Mouse (Mus musculus): ENCODE results near the gene Srsf3.
"Not testable (repeated sequence)": the region's sequence is repeated elsewhere in the genome, so short reads cannot be mapped to it uniquely, and the experiment has no call there.

Srsf3 gene

GRCm38 (mm10) chr17:29062119-29063035 is 29.9 kb downstream of the Srsf3 start:
- CTCF ChIA-PET = interaction anchor here (0.6 kb wide), 1 partner anchor 16 kb away, joined by 6 read pairs; no protein-coding TSS in a partner anchor

DNA sequence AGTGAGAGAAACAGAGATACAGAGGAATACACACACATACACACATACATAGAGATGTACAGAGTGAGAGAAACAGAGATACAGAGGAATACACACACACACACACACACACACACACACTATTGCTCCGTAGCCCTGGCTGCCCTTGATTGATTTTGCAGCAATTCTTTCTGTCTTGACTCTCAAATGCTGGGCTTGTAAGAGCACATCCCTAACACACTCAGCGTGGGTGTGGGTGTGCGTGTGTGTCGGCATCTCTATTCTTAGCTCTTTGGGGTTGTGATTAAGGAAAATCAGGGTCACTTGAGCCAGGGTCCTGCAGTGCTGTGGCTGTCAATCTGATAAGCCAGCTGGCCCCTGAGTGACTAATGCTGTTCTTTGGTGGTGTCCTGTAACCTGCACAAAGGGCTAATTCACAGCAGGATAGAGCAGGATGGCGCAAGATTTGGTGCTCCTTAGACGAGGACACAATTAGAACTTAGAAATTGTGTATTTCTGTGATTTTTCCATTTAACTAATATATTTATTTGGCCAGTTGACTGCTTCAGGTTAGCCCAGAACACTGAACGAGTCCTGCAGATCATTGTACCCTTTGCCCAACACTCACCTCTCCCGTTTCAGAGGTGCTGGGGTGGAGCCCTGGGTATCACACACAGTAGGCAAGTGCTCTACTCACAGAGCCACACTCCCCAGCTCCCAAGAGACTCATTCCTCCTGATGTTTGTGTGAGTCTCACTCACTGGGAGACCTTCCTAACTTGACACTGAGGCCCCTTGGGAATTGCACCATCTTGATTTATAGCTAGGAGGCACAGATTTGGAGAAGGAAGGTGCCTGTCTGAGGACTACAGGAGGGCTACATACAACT is 30.9 kb downstream of the Srsf3 start:
- CTCF ChIA-PET = no interaction called here

- CTCF ChIA-PET = no interaction called here
These were observed 31.5 kb downstream of the Srsf3 start for GRCm38 (mm10) chr17:29063988-29064285.

DNA sequence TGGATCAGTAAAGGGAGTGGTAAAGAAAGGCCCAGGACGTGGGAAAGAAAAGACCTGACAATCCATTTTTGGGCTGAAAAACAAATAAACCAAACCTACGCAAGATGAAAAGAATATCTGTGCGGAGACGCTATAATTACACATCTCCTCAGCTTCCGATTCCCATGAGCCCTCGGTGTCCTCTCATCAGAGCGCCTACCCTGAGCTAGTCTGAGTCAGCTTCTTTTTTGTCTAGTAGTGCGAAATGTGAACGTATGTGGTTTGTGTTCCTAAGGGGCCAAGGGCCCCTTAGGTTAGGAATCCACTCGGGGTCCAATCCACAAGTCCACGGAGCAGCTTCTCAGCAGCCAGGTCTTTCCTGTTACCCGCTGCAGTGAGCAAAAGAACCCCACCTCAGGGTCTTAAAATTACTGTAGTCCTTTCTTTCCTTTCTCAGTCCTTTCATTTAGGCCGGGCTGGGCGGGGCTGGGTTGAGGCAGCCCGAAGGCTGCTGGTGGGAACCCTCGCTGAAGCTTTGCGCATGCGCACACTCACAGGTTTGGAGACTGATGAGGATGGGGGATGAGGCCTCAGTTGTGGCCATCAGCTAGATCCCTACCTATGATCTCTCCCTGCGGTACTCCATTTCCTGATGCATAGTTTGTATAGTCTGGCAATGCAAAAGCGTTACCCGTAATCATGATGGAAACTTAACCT is 33.0 kb downstream of the Srsf3 start:
- CTCF ChIA-PET = interaction anchor here (0.7 to 0.8 kb wide), 2 partner anchors 16 to 17 kb away, joined by 3 to 4 read pairs; no protein-coding TSS in a partner anchor

- CTCF ChIA-PET = interaction anchor here (0.7 kb wide), 1 partner anchor 16 kb away, joined by 4 read pairs; no protein-coding TSS in a partner anchor
These were observed 33.5 kb downstream of the Srsf3 start for GRCm38 (mm10) chr17:29065971-29066370.

- CTCF ChIA-PET = not testable (repeated sequence)
These were observed 35.0 kb downstream of the Srsf3 start for GRCm38 (mm10) chr17:29067416-29067815.

- CTCF ChIA-PET = no interaction called here
These were observed 35.4 kb downstream of the Srsf3 start for GRCm38 (mm10) chr17:29067847-29068246.

DNA sequence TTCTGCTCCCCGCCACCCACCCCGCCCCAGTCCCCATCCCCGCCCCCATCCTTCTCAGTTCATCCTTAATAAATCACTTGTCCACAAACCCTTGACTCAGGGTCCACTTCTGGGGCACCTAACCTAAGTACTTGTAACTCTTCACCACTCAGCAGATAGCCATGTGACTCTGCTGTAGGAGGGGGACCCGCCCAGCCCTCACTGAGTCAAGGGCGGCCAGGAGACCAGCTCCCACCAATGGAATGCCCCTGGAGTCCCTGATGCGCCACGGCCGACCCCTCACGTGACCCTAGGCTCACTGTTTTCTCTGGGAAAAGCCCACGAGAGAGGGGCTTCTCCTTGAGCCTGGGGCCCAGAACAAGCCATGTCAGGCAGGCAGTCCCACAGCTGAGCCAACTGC is 36.6 kb downstream of the Srsf3 start:
- CTCF ChIA-PET = no interaction called here

DNA sequence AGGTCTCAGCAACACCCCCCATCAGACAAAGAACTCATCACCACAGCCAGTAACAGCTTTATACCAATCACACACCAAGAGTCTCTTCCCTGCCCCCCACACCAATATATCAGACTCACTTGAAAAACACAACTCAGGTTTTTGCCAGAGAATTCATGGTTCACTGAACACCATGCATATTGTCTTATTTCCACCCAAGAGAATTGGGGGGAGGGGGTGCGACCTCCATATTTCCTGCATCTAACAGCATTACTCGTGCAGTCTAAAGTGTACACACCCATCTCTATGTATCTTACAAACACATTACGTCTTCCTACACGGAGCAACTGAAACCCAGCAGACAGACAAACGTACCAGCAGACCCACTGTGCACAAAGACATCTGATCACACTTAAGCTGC is 39.4 kb downstream of the Srsf3 start:
- CTCF ChIA-PET = interaction anchor here (0.7 to 1.2 kb wide), 2 partner anchors 80 to 100 kb away, joined by 3 read pairs; no protein-coding TSS in a partner anchor

DNA sequence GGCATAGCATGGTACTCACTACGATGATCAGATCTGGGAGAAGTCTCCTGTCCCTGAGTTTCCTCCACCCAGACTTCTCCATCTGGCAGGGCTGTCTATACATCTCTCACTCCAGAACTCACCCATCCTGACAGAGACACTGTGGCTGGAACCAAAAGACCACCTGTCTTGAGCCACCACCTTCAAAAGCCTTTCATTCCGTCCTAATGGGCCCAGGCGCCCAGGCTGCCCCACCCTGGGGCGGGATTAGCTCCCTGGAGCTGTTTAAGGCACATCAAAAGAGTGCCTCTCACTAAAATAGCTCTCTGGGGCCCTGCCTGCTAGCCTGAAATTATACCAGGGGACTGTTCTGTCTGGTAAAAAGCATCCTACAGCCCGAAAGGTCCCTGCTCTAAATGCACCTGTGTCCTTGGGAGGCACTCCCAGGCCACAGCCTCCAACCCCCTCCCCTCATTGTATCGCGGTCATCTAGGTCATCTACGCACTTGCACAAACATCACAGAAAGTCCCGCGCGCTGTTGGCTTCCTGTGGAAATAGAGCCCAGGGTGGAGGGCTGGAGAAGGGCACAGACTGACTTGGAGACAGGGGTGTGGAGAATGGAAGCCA is 40.4 kb downstream of the Srsf3 start:
- CTCF ChIA-PET = interaction anchor here (1.2 kb wide), 1 partner anchor 99 kb away, joined by 3 read pairs; no protein-coding TSS in a partner anchor

- CTCF ChIA-PET = no interaction called here
These were observed 40.9 kb downstream of the Srsf3 start for GRCm38 (mm10) chr17:29073313-29073712.

DNA sequence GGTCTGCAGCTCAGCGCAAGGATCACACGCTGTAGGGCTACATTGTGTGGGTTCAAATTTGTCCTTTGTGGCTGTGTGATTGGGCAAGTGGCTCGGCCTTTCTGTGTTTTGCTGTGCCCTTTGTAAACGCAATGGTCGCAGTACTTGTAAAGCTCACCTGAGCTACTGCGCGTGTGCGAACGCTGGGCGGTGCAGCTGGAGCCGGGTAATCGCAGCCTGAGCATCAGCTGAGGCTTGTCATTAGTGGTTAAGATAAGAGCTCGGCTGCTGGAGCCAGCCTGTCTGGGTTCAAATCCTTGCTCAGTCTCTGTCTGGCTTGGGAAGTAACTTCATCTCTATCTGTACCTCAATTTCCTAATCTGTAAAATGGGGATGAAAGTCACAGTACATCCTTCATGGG is 41.7 kb downstream of the Srsf3 start:
- CTCF ChIA-PET = interaction anchor here (0.6 to 0.7 kb wide), 2 partner anchors 97 to 164 kb away, joined by 4 read pairs; no protein-coding TSS in a partner anchor

- CTCF ChIA-PET = no interaction called here
These were observed 43.8 kb downstream of the Srsf3 start for GRCm38 (mm10) chr17:29076235-29076634.

GRCm38 (mm10) chr17:29077786-29078509 is 45.5 kb downstream of the Srsf3 start:
- CTCF ChIA-PET = interaction anchor here (0.7 to 1.2 kb wide), 2 partner anchors 16 to 472 kb away, joined by 3 to 4 read pairs; no protein-coding TSS in a partner anchor

- CTCF ChIA-PET = interaction anchor here (0.7 to 1.2 kb wide), 2 partner anchors 15 to 471 kb away, joined by 3 to 4 read pairs; no protein-coding TSS in a partner anchor
These were observed 46.3 kb downstream of the Srsf3 start for GRCm38 (mm10) chr17:29078519-29079383.

- CTCF ChIA-PET = interaction anchor here (0.6 to 1.6 kb wide), 4 partner anchors 10 to 43 kb away, joined by 4 to 7 read pairs (median 5); partner anchors contain the start of gene Cdkn1a
These were observed 48.6 kb downstream of the Srsf3 start for GRCm38 (mm10) chr17:29080758-29081617.

DNA sequence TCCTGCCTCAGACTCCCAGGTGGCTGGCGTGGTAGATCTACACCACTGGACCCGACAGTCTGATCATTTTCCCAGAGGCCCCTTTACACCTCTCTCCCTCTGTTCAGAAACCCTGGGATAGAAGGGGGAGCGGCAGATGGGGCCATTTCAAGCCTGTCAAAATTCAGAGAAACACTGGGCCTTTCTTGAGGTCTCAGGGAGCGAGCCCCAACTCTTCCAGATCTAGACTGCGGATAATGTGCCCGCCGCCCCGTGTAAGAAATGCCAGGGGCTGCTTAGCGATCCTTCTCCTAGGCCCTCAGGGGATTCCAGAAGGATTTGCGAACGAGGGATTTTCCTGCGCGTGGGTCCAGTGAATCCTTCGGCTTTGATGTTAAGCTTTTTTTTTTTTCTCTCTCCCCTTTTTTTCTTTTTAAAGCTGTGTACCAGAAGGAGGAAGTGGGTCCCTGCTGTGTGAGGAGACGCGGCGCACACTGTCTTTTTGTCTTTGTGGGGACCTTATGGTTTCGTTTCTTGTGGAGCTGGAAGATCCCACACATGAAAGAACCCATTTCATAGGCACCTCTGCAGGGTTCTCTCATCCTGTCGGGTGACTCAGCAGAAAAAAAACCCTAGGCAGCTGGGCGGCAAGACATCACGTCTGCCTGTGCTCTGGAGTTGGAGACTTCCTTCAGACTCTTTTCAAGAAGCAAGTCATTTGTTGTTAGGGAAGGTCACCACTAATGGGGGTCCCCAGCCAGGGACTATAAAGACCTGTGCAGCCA is 49.4 kb downstream of the Srsf3 start:
- CTCF ChIA-PET = interaction anchor here (0.6 to 1.6 kb wide), 3 partner anchors 12 to 16 kb away, joined by 4 to 5 read pairs (median 4); no protein-coding TSS in a partner anchor
